ENCODE assay signal across 22 mouse cellular contexts in the genomic region with DNA sequence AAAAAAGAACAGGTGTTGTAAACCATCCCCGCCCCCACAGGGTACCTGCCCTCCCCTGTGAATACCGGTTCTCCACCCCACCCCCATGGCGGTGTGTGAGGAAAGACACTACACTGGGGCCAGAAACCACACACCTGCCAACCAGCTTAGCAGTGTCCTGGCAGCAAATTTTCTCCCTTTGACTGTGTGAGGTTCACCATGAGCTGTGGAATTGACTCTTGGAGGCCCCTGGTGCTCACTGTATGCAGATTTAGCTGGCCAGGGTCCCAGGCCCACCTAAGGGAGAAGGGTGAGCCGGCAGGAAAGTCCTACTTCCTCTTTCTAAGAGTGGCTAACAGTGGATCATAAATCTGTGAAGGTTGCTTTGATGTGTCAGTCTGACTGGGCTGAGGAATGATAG. TPM values are rescaled to one million over a fixed set of nuclear protein-coding genes. Genes with fewer than 3 reads are reported as not detected.
DNase-seq lines count a peak whose midpoint lies in the region; ATAC-seq and TF ChIP-seq lines count a peak whose summit lies in the region.
"Had no signal": no experiment of that assay in that cellular context is flagged by ENCODE, and none has a peak within 500 bp of the region (broad histone marks: within the 10 kb centered on the region; RNA-seq: fewer than 3 reads in every experiment).

No protein-coding gene starts in this region.

- H3K4me2 ChIP-seq in kidney, embryonic 14.5 days (replicated peaks; ENCODE audit: low read depth, low read length): no peak overlapping the region
- H3K4me2 ChIP-seq in intestine, postnatal 0 days (replicated peaks; ENCODE audit: low read depth): no peak overlapping the region
- H3K4me2 ChIP-seq in stomach, embryonic 16.5 days (ENCODE audit: low read depth, low read length): no peak overlapping the region
- H3K4me2 ChIP-seq: liver, embryonic 15.5 days; midbrain, embryonic 13.5 days; neural tube, embryonic 13.5 days had no signal

- peak; percentile 48 for ATAC-seq in kidney, embryonic 14.5 days (ENCODE audit: low FRiP score, low TSS enrichment)
- ATAC-seq in intestine, postnatal 0 days: peak; percentile 67; the same call in 1 of the 2 replicates
- ATAC-seq in stomach, embryonic 16.5 days (ENCODE audit: insufficient read depth, low FRiP score): peak; percentile 17; the same call in 1 of the 2 replicates
- ATAC-seq: CD4-positive, CD25-positive, alpha-beta regulatory T cell, adult 4 months; lung, postnatal 0 days; midbrain, embryonic 13.5 days had no signal

- H3K36me3 ChIP-seq in kidney, embryonic 14.5 days (ENCODE audit: control insufficient read depth, insufficient read depth, low read length): no peaks in the 10 kb centered on the region
- no peaks in the 10 kb centered on the region for H3K36me3 ChIP-seq in intestine, postnatal 0 days (ENCODE audit: control insufficient read depth, insufficient read depth)
- H3K36me3 ChIP-seq in stomach, embryonic 16.5 days (ENCODE audit: control insufficient read depth, insufficient read depth, low read length): no peaks in the 10 kb centered on the region
- H3K36me3 ChIP-seq: embryonic facial prominence, embryonic 10.5 days; G1E; hindbrain, embryonic 10.5 days; liver, embryonic 15.5 days; midbrain, embryonic 13.5 days; neural tube, embryonic 13.5 days had no signal

- WGBS in kidney, embryonic 14.5 days: 37% methylated on average over 4 of the region's 4 CpGs
- 31% methylated on average over 4 of the region's 4 CpGs for WGBS in intestine, postnatal 0 days
- 57% methylated on average over 4 of the region's 4 CpGs for WGBS in stomach, embryonic 16.5 days

- no peak for TF ChIP-seq CTCF in intestine, postnatal 0 days (IDR thresholded peaks at IDR 0.05; ENCODE audit: low read depth)

- H3K27ac ChIP-seq in kidney, embryonic 14.5 days (ENCODE audit: low read depth, low read length): no peak overlapping the region
- no peak overlapping the region for H3K27ac ChIP-seq in intestine, postnatal 0 days (ENCODE audit: low read depth, low read length)
- no peak overlapping the region for H3K27ac ChIP-seq in stomach, embryonic 16.5 days (ENCODE audit: low read length)
- H3K27ac ChIP-seq: embryonic facial prominence, embryonic 10.5 days; heart, adult 2 months; hindbrain, embryonic 10.5 days; kidney, postnatal 0 days; liver, embryonic 15.5 days; midbrain, embryonic 13.5 days; neural tube, embryonic 13.5 days had no signal

- no peaks in the 10 kb centered on the region for H3K9me3 ChIP-seq in kidney, embryonic 14.5 days (ENCODE audit: control insufficient read depth, low read length)
- no peaks in the 10 kb centered on the region for H3K9me3 ChIP-seq in intestine, postnatal 0 days (ENCODE audit: control insufficient read depth)
- H3K9me3 ChIP-seq in stomach, embryonic 16.5 days (replicated peaks; ENCODE audit: control insufficient read depth, low read length): no peaks in the 10 kb centered on the region
- H3K9me3 ChIP-seq: embryonic facial prominence, embryonic 10.5 days; G1E; hindbrain, embryonic 10.5 days; liver, embryonic 15.5 days; midbrain, embryonic 13.5 days; neural tube, embryonic 13.5 days had no signal

- H3K9ac ChIP-seq in kidney, embryonic 14.5 days (ENCODE audit: low read depth, low read length): no peak overlapping the region
- no peak overlapping the region for H3K9ac ChIP-seq in intestine, postnatal 0 days (ENCODE audit: low read depth, low read length)
- no peak overlapping the region for H3K9ac ChIP-seq in stomach, embryonic 16.5 days (ENCODE audit: low read length)
- H3K9ac ChIP-seq: liver, embryonic 15.5 days; midbrain, embryonic 13.5 days; neural tube, embryonic 13.5 days had no signal

- peaks cover 5% of the 10 kb centered on the region; the same call in 1 of the 2 replicates for H3K4me1 ChIP-seq in kidney, embryonic 14.5 days (ENCODE audit: control insufficient read depth, insufficient read depth, low read length)
- H3K4me1 ChIP-seq in intestine, postnatal 0 days (replicated peaks; ENCODE audit: control insufficient read depth, insufficient read depth, low read length): no peaks in the 10 kb centered on the region; the same call in 1 of the 2 replicates
- H3K4me1 ChIP-seq in stomach, embryonic 16.5 days (ENCODE audit: control insufficient read depth, insufficient read depth, low read length): peaks cover 10% of the 10 kb centered on the region
- H3K4me1 ChIP-seq: liver, embryonic 15.5 days had no signal

- no peak overlapping the region for H3K4me3 ChIP-seq in kidney, embryonic 14.5 days (ENCODE audit: low read length)
- H3K4me3 ChIP-seq in intestine, postnatal 0 days (ENCODE audit: low read depth, low read length): no peak overlapping the region
- H3K4me3 ChIP-seq in stomach, embryonic 16.5 days (replicated peaks; ENCODE audit: low read length): no peak overlapping the region
- H3K4me3 ChIP-seq: embryonic facial prominence, embryonic 10.5 days; heart, adult 2 months; hindbrain, embryonic 10.5 days; liver, embryonic 15.5 days; midbrain, embryonic 13.5 days; neural tube, embryonic 13.5 days had no signal

- DNase-seq in kidney, postnatal 25 days: no peak
- DNase-seq in thymus, postnatal 36 days: peak; percentile 7 to 35
- DNase-seq in thymus, postnatal 10 days (ENCODE audit: low spot score in 2 of 2): no peak
- DNase-seq in adrenal gland, adult 8-10 months: no peak
- no peak for DNase-seq in lung, adult 18-20 months
- DNase-seq: cerebellum, adult 18-20 months; gastrocnemius, postnatal 10 days; heart, adult 2 months; right cerebral cortex, adult 18-20 months had no signal

- H3K27me3 ChIP-seq in kidney, embryonic 14.5 days (ENCODE audit: control insufficient read depth, insufficient read depth, low read length): no peaks in the 10 kb centered on the region
- H3K27me3 ChIP-seq in intestine, postnatal 0 days (replicated peaks; ENCODE audit: control insufficient read depth, insufficient read depth, low read length): no peaks in the 10 kb centered on the region
- no peaks in the 10 kb centered on the region for H3K27me3 ChIP-seq in stomach, embryonic 16.5 days (ENCODE audit: control insufficient read depth, insufficient read depth, low read length)
- H3K27me3 ChIP-seq: liver, embryonic 15.5 days; midbrain, embryonic 13.5 days; neural tube, embryonic 13.5 days had no signal

RNA-seq across cellular contexts. Expression of a gene that starts 53.9 kb away (rescaled TPM):
- polyA plus RNA-seq in kidney, embryonic 14.5 days (2014; fragmentation: Nextera tagmentation; extraction: Ambion mirVana): 0.34 and 0.50 TPM in 2 replicates
- 0.08 and 0.18 TPM in 2 replicates for polyA plus RNA-seq in intestine, postnatal 0 days (2015; fragmentation: Nextera tagmentation; extraction: Ambion mirVana)
- 2.1 and 3.1 TPM in 2 replicates for polyA plus RNA-seq in stomach, embryonic 16.5 days (2015; fragmentation: Nextera tagmentation; extraction: Ambion mirVana)
- under 1 TPM in 2 of 4 experiments, not detected in 2; 0.10 to 0.20 TPM for total RNA-seq in adrenal gland, adult 8-10 months (2022)
- total RNA-seq: layer of hippocampus, postnatal 14 days had no signal
- polyA plus RNA-seq: CD4-positive, CD25-positive, alpha-beta regulatory T cell, adult 4 months; embryonic facial prominence, embryonic 10.5 days; G1E; liver, embryonic 15.5 days; midbrain, embryonic 13.5 days; neural tube, embryonic 13.5 days had no signal

Comparison
In these comparisons a context has a peak if more than half of its experiments do, and no peak if none do; other contexts are left out.
1. DNase-seq: peak in thymus, postnatal 36 days (2 of 2); none in kidney, postnatal 25 days (0 of 2), thymus, postnatal 10 days (0 of 2), adrenal gland, adult 8-10 months (single experiment) and lung, adult 18-20 months (0 of 2).
2. ATAC-seq: peak in every context shown above with its lines; median percentile 67 in intestine, postnatal 0 days; 48 in kidney, embryonic 14.5 days; 17 in stomach, embryonic 16.5 days.